13 mouse cellular contexts compared by ENCODE assay signal in the genomic region with DNA sequence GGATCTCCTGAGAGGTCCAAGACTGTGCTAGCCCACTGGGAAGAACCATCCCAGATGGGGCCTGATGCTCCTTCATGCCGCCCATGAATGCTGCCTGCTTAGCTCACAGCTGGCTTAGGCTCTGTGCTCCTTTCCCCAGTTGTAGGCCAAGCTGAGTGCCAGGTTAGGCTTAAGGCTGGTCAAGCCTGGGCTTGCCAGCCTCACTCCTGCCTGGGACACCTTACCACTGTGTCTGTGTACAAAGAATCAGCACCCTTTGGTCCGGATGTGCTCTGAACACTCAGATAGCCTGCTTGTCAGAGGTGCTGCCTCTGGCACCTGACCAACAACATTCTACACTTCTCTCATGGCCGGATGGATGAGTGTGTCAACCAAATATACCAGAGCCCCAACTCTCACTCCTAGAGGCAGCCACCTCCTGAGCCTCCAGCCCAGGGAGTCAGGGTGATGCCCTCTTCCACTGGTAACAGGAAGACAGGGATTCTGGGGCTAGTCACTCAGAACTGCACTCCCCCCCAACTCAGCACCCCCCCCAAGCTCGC. TPM values are rescaled to one million over a fixed set of nuclear protein-coding genes. Genes with fewer than 3 reads are reported as not detected.
DNase-seq lines count a peak whose midpoint lies in the region; ATAC-seq and TF ChIP-seq lines count a peak whose summit lies in the region.
"Had no signal": no experiment of that assay in that cellular context is flagged by ENCODE, and none has a peak within 500 bp of the region (broad histone marks: within the 10 kb centered on the region; RNA-seq: fewer than 3 reads in every experiment).

No protein-coding gene starts in this region.

- ATAC-seq in liver, embryonic 15.5 days (ENCODE audit: insufficient read depth) = peak; percentile 19
- ATAC-seq: midbrain, embryonic 15.5 days had no signal

- no peak overlapping the region for H3K9ac ChIP-seq in liver, embryonic 15.5 days
- H3K9ac ChIP-seq: midbrain, embryonic 15.5 days; neural tube, embryonic 15.5 days had no signal

- H3K4me2 ChIP-seq in liver, embryonic 15.5 days = no peak overlapping the region
- H3K4me2 ChIP-seq: midbrain, embryonic 15.5 days; neural tube, embryonic 15.5 days had no signal

- H3K27ac ChIP-seq in gastrocnemius, adult 2 months = peak overlapping the region; percentile 92
- H3K27ac ChIP-seq in layer of hippocampus, adult 2 months = peak overlapping the region; percentile 96
- no peak overlapping the region for H3K27ac ChIP-seq in liver, embryonic 15.5 days (replicated peaks)
- H3K27ac ChIP-seq: midbrain, embryonic 15.5 days; neural tube, embryonic 15.5 days had no signal

- H3K4me1 ChIP-seq in liver, embryonic 15.5 days (replicated peaks) = peaks cover 28% of the 10 kb centered on the region

- no peaks in the 10 kb centered on the region for H3K9me3 ChIP-seq in liver, embryonic 15.5 days (replicated peaks)
- H3K9me3 ChIP-seq: midbrain, embryonic 15.5 days; neural tube, embryonic 15.5 days had no signal

- 42% methylated on average over 4 of the region's 4 CpGs for WGBS in liver, embryonic 15.5 days (ENCODE audit: insufficient replicate concordance)

- TF ChIP-seq CTCF in gastrocnemius, adult 2 months (IDR thresholded peaks at IDR 0.05) = no peak
- no peak for TF ChIP-seq CTCF in layer of hippocampus, adult 2 months (conservative IDR thresholded peaks at IDR 0.05)

- H3K4me3 ChIP-seq in gastrocnemius, adult 2 months = no peak overlapping the region
- H3K4me3 ChIP-seq in layer of hippocampus, adult 2 months = no peak overlapping the region; the same call in 1 of the 2 replicates
- H3K4me3 ChIP-seq in liver, embryonic 15.5 days (replicated peaks) = no peak overlapping the region
- H3K4me3 ChIP-seq: midbrain, embryonic 15.5 days; neural tube, embryonic 15.5 days had no signal

- peak; percentile 39 for DNase-seq in gastrocnemius, adult 2 months
- DNase-seq in gastrocnemius, postnatal 10 days = no peak
- no peak for DNase-seq in layer of hippocampus, adult 2 months (ENCODE audit: low spot score in 2 of 2)
- no peak for DNase-seq in layer of hippocampus, postnatal 25 days (ENCODE audit: extremely low spot score in 1 of 2, low spot score in 1 of 2)
- DNase-seq in adipocyte (ENCODE audit: low spot score) (peak; percentile 42), MN1 (ENCODE audit: low spot score) (no peak)
- DNase-seq in left cerebral cortex, adult 9 months (ENCODE audit: low spot score in 2 of 2) = no peak
- DNase-seq: B cell, adult 2 months; cerebellum, adult 18-20 months; right cerebral cortex, postnatal 14 days had no signal

- no peaks in the 10 kb centered on the region for H3K36me3 ChIP-seq in liver, embryonic 15.5 days (replicated peaks)
- H3K36me3 ChIP-seq: midbrain, embryonic 15.5 days; neural tube, embryonic 15.5 days had no signal

- intact Hi-C loops in gastrocnemius, adult 2 months (cut with DNase I) = no loop called here

- 0 out of 2 replicates have a peak, but pooled peaks cover 2% of the 10 kb centered on the region for H3K27me3 ChIP-seq in liver, embryonic 15.5 days
- H3K27me3 ChIP-seq: midbrain, embryonic 15.5 days had no signal

RNA-seq across cellular contexts. Expression of gene Dagla, which starts 15.0 kb away (rescaled TPM):
- 1 to 10 TPM; 7.2 to 8.6 TPM for total RNA-seq in gastrocnemius, adult 2 months (2021)
- 1 to 10 TPM; 8.9 to 9.3 TPM for total RNA-seq in gastrocnemius, postnatal 10 days (2021)
- total RNA-seq in layer of hippocampus, adult 2 months (2021) = 100 to 1,000 TPM; 130 to 131 TPM
- 100 to 1,000 TPM; 121 to 142 TPM for total RNA-seq in layer of hippocampus, postnatal 25 days (2021)
- 0.22 and 0.37 TPM in 2 replicates for polyA plus RNA-seq in liver, embryonic 15.5 days (2015; fragmentation: Nextera tagmentation; extraction: Ambion mirVana)

RNA-seq across cellular contexts. Expression of gene Myrf, which starts 49.1 kb away (rescaled TPM):
- total RNA-seq in gastrocnemius, adult 2 months (2021) = not detected
- total RNA-seq in gastrocnemius, postnatal 10 days (2021) = under 1 TPM; 0.09 to 0.14 TPM
- 10 to 100 TPM; 27.0 to 27.8 TPM for total RNA-seq in layer of hippocampus, adult 2 months (2021)
- total RNA-seq in layer of hippocampus, postnatal 25 days (2021) = 10 to 100 TPM; 30.5 to 32.4 TPM
- polyA plus RNA-seq in liver, embryonic 15.5 days (2015; fragmentation: Nextera tagmentation; extraction: Ambion mirVana) = 2.6 and 3.2 TPM in 2 replicates

Comparison
In these comparisons a context has a peak if more than half of its experiments do, and no peak if none do; other contexts are left out.
1. DNase-seq: peak in gastrocnemius, adult 2 months (single experiment) and adipocyte (single experiment); none in gastrocnemius, postnatal 10 days (single experiment), layer of hippocampus, adult 2 months (0 of 2), layer of hippocampus, postnatal 25 days (0 of 2), left cerebral cortex, adult 9 months (0 of 2) and MN1 (single experiment).
2. RNA of gene Dagla, which starts 15.0 kb away (total RNA-seq): 121 to 142 TPM in layer of hippocampus, postnatal 25 days and 130 to 131 TPM in layer of hippocampus, adult 2 months; 8.9 to 9.3 TPM in gastrocnemius, postnatal 10 days and 7.2 to 8.6 TPM in gastrocnemius, adult 2 months; every median in the first group is over 10 times any median in the second.
3. RNA of gene Myrf, which starts 49.1 kb away (total RNA-seq): 30.5 to 32.4 TPM in layer of hippocampus, postnatal 25 days and 27.0 to 27.8 TPM in layer of hippocampus, adult 2 months; 0.09 to 0.14 TPM in gastrocnemius, postnatal 10 days and not detected in gastrocnemius, adult 2 months; every median in the first group is over 10 times any median in the second.